Mouse (Mus musculus) stomach, embryonic 16.5 days (tissue): Measurements from ENCODE around the gene Zc3h12d. TPM values are rescaled to one million over a fixed set of nuclear protein-coding genes. Genes with fewer than 3 reads are reported as not detected.

Experiments
- ATAC-seq: fragments of 200-750 bp; cut with Nextera tagmentation; 2 replicates; pipeline ENCODE4 v1.8.0; 2017; ENCODE audit warnings: moderate number of reproducible peaks, moderate TSS enrichment; ENCODE audit not compliant: insufficient read depth, low FRiP score
- H3K27ac ChIP-seq: fragments of 300-500 bp; sonication (generic); 2 replicates; pipeline ENCODE4 v1.5.1; 2014; ENCODE audit warnings: low read length
- H3K27me3 ChIP-seq: fragments of 300-500 bp; sonication (generic); 2 replicates; pipeline ENCODE4 v1.6.1; 2014; ENCODE audit warnings: low read length, control low read depth, mixed read lengths; ENCODE audit not compliant: control insufficient read depth, insufficient read depth
- H3K36me3 ChIP-seq: fragments of 300-500 bp; sonication (generic); 2 replicates; pipeline ENCODE4 v1.6.1; 2014; ENCODE audit warnings: low read length; ENCODE audit not compliant: control insufficient read depth, insufficient read depth
- H3K4me1 ChIP-seq: fragments of 300-500 bp; sonication (generic); 2 replicates; pipeline ENCODE4 v1.6.1; 2014; ENCODE audit warnings: low read length, control low read depth, mixed read lengths; ENCODE audit not compliant: control insufficient read depth, insufficient read depth
- H3K4me2 ChIP-seq: fragments of 300-500 bp; sonication (generic); 2 replicates; pipeline ENCODE4 v1.6.1; 2014; ENCODE audit warnings: low read depth, low read length, mixed read lengths
- H3K4me3 ChIP-seq: fragments of 300-500 bp; sonication (generic); replicated peaks from 2 replicates; pipeline ENCODE4 v1.5.1; 2014; ENCODE audit warnings: mild to moderate bottlenecking, low read length
- H3K9ac ChIP-seq: fragments of 300-500 bp; sonication (generic); 2 replicates; pipeline ENCODE4 v1.6.1; 2014; ENCODE audit warnings: low read length
- H3K9me3 ChIP-seq: fragments of 300-500 bp; sonication (generic); replicated peaks from 2 replicates; pipeline ENCODE4 v1.6.1; 2016; ENCODE audit warnings: low read length, control low read depth; ENCODE audit not compliant: control insufficient read depth
- WGBS: fragments of 180-500 bp; shearing (Covaris S2); extraction: QIAGEN DNeasy Blood & Tissue Kit; methylation state at CpG from one replicate; pipeline ENCODE4 v1.1.7; 2014; 5-methylcytosine and 5-hydroxymethylcytosine counted together
- polyA plus RNA-seq: library from polyadenylated mRNA; unstranded; fragments of >200 nt; fragmentation: Nextera tagmentation; extraction: Ambion mirVana; gene quantifications from 2 replicates; pipeline ENCODE4 v1.2.1, GENCODE M21; 2015

Zc3h12d gene
- polyA plus RNA-seq, 1 experiment from 2014 or later: 0.43 TPM

DNA sequence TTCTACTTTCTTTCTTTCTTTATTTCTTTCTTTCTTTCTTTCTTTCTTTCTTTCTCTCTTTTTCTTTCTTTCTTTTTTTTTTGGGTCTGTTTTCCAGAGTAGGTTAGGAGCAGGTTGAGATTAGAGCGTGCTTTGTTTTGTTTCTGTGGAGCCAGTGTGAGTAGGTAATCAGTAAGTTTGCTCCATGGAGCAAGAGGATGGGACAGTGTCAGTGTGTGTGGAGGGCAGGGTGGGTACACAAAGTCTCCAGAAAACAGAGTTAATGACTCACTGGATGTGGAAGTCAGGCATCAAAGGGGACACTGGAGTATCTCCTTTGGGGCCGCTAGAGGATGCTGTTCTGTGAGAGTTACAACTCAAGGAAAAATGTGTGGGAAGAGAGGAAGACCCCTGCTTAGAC, 4.6 kb downstream of the Zc3h12d start:
- Histone ChIP-seq H3K27me3 (no peaks in the 10 kb centered on the region), H3K27ac (no peak overlapping the region), H3K4me2 (no peak overlapping the region), H3K4me3 (no peak overlapping the region), H3K36me3 (no peaks in the 10 kb centered on the region), H3K9me3 (no peaks in the 10 kb centered on the region), H3K4me1 (peaks cover 1% of the 10 kb centered on the region; the same call in 1 of the 2 replicates), H3K9ac (no peak overlapping the region)
- ATAC-seq: no peak
- 67% methylated on average over 2 of the region's 2 CpGs for WGBS

GRCm38 (mm10) chr10:7837446-7837845, 5.2 kb downstream of the Zc3h12d start:
- H3K27ac ChIP-seq: no peak overlapping the region
- 92% methylated on average over 8 of the region's 8 CpGs for WGBS
- H3K4me2 ChIP-seq: no peak overlapping the region
- H3K27me3 ChIP-seq: no peaks in the 10 kb centered on the region
- no peak overlapping the region for H3K9ac ChIP-seq
- no peaks in the 10 kb centered on the region for H3K9me3 ChIP-seq
- H3K4me1 ChIP-seq: no peaks in the 10 kb centered on the region; the same call in 1 of the 2 replicates
- no peak overlapping the region for H3K4me3 ChIP-seq
- H3K36me3 ChIP-seq: no peaks in the 10 kb centered on the region
- ATAC-seq: no peak

GRCm38 (mm10) chr10:7838036-7838435, 5.8 kb downstream of the Zc3h12d start:
- Histone ChIP-seq H3K36me3 (no peaks in the 10 kb centered on the region), H3K27ac (no peak overlapping the region), H3K9me3 (no peaks in the 10 kb centered on the region), H3K4me1 (no peaks in the 10 kb centered on the region), H3K9ac (no peak overlapping the region), H3K4me3 (no peak overlapping the region), H3K27me3 (no peaks in the 10 kb centered on the region), H3K4me2 (no peak overlapping the region)
- WGBS: 86% methylated on average over 8 of the region's 8 CpGs
- ATAC-seq: no peak

DNA sequence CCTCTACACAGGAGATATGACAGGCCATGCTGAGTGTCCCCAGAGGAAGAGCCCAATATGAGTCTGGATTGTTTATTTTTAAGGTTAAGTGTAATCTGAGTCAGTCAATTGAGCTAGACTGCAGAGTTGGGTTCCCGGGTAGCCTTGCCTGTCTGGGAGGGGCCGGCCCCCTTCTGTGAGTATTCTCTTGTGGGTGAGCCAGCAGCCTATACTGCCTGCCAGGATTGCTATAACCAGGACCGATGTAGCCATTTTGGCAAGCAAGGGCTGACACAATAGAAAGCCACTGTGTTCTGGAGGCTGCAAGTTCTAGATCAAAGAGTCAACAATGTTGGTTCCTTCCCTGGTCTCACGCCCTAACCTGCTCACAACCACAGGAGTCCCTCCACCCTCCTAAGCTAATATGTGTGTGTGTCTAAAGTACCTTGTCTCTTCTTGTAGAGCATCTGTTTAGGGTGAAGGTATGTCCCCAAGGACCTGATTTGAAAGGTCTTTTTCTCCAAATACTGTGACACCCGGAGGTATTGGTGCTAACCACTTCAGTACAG, 6.7 kb downstream of the Zc3h12d start:
- 74% methylated on average over 5 of the region's 5 CpGs for WGBS

GRCm38 (mm10) chr10:7839551-7840352, 7.5 kb downstream of the Zc3h12d start:
- Histone ChIP-seq H3K27me3 (no peaks in the 10 kb centered on the region), H3K9ac (no peak overlapping the region), H3K4me2 (no peak overlapping the region), H3K4me1 (no peaks in the 10 kb centered on the region), H3K27ac (no peak overlapping the region), H3K9me3 (no peaks in the 10 kb centered on the region), H3K4me3 (no peak overlapping the region), H3K36me3 (no peaks in the 10 kb centered on the region)
- 85% methylated on average over 22 of the region's 22 CpGs for WGBS
- ATAC-seq: no peak

More for the DNA sequence above, 6.7 kb downstream of the Zc3h12d start:
- Histone ChIP-seq H3K27me3 (no peaks in the 10 kb centered on the region), H3K4me3 (no peak overlapping the region), H3K27ac (no peak overlapping the region), H3K9me3 (no peaks in the 10 kb centered on the region), H3K9ac (no peak overlapping the region), H3K36me3 (no peaks in the 10 kb centered on the region), H3K4me1 (no peaks in the 10 kb centered on the region), H3K4me2 (no peak overlapping the region)
- no peak for ATAC-seq

- no peak overlapping the region for H3K4me3 ChIP-seq
- no peaks in the 10 kb centered on the region for H3K36me3 ChIP-seq
- no peaks in the 10 kb centered on the region for H3K9me3 ChIP-seq
- ATAC-seq: no peak
- H3K9ac ChIP-seq: no peak overlapping the region
- no peaks in the 10 kb centered on the region for H3K4me1 ChIP-seq
- no peak overlapping the region for H3K4me2 ChIP-seq
- no peak overlapping the region for H3K27ac ChIP-seq
- WGBS: 73% methylated on average over 2 of the region's 2 CpGs
- no peaks in the 10 kb centered on the region for H3K27me3 ChIP-seq
These were observed 8.1 kb downstream of the Zc3h12d start for GRCm38 (mm10) chr10:7840353-7840733.

DNA sequence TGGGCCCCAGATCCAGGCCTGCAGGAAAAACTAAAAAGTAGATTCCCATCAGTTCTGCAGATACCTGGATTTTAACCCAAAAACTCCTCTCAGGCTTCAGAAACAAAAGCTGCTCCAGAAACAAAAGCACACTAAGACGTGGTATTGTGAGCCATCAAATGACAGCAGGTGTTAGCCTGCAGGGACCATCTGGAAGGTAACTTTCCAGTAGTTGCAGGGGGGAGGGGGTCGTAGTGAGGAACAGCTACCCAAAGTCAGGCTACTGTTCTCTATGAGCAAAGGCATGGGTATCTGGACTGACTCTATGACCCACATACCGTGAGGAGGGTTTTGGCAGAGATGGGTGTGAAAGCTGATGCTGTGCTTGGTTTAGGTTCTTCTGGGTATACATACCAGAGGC, 8.5 kb downstream of the Zc3h12d start:
- WGBS: 65% methylated on average over 3 of the region's 3 CpGs
- no peak overlapping the region for H3K4me2 ChIP-seq

DNA sequence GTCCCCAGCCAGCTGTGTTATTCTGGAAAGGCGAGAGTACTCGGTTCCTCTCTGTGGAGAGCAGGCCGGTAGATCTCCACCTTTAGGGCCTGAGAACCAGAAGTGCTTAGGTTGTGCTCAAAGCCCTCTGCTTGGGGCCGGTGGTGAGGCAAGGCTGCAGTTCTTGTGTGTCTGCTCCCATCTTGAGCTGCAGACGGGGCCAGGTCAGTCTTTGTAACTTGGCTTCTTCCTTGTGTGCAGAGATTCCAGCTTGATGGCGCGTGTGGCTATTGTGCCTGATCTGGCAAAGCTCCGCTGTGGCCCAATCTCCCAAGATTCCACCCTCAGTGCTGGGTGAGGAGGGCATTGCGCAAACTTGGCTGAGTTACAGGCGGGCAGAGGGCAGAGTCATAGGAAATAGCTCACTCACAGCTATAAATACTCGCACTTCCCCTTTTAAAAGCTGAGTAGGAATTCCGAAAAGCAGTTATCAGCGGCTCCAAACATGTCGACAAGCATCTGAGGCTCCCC, 9.4 kb downstream of the Zc3h12d start:
- Histone ChIP-seq H3K27ac (peak overlapping the region; percentile 25), H3K4me3 (no peak overlapping the region), H3K9ac (no peak overlapping the region), H3K4me1 (no peaks in the 10 kb centered on the region), H3K9me3 (no peaks in the 10 kb centered on the region), H3K36me3 (no peaks in the 10 kb centered on the region), H3K4me2 (0 out of 2 replicates have a peak overlapping the region, but pooled peaks have one; percentile 11), H3K27me3 (no peaks in the 10 kb centered on the region)
- 54% methylated on average over 14 of the region's 14 CpGs for WGBS
- ATAC-seq: no peak; the same call in 1 of the 2 replicates

More for the DNA sequence above, 8.5 kb downstream of the Zc3h12d start:
- no peak overlapping the region for H3K27ac ChIP-seq
- H3K4me3 ChIP-seq: no peak overlapping the region
- H3K27me3 ChIP-seq: no peaks in the 10 kb centered on the region
- no peaks in the 10 kb centered on the region for H3K9me3 ChIP-seq
- ATAC-seq: no peak
- H3K4me1 ChIP-seq: no peaks in the 10 kb centered on the region
- no peak overlapping the region for H3K9ac ChIP-seq
- H3K36me3 ChIP-seq: no peaks in the 10 kb centered on the region

GRCm38 (mm10) chr10:7843181-7843580, 10.9 kb downstream of the Zc3h12d start:
- Histone ChIP-seq H3K4me2 (no peak overlapping the region), H3K27me3 (no peaks in the 10 kb centered on the region), H3K9ac (no peak overlapping the region), H3K4me3 (no peak overlapping the region), H3K9me3 (no peaks in the 10 kb centered on the region), H3K36me3 (no peaks in the 10 kb centered on the region), H3K27ac (no peak overlapping the region), H3K4me1 (no peaks in the 10 kb centered on the region)
- 91% methylated on average over 4 of the region's 4 CpGs for WGBS
- no peak for ATAC-seq
